Mouse (Mus musculus) MEL (cell line): ENCODE measurements around the gene Serpina5. TPM values are rescaled to one million over a fixed set of nuclear protein-coding genes. Genes with fewer than 3 reads are reported as not detected.

Source experiments
- DNase-seq: peaks from one replicate; pipeline ENCODE4 v3.0.0; 2011; ENCODE audit warnings: low read depth, low spot score
- H3K27ac ChIP-seq: 2 replicates; pipeline ENCODE4 v1.5.1; 2012; ENCODE audit warnings: low read depth, mild to moderate bottlenecking, control low read depth, low read length, moderate library complexity; ENCODE audit not compliant: control insufficient read depth
- H3K27me3 ChIP-seq, 2 experiments: fragments of 150-350 bp in 1 of 2; sonication (generic) in 1 of 2; 2 replicates each; pipeline ENCODE4 v1.6.1; 2012; ENCODE audit warnings: low read length in 2 of 2, mild to moderate bottlenecking in 2 of 2, improper control_type of control experiment in 1 of 2, moderate library complexity in 1 of 2; ENCODE audit not compliant: insufficient read depth in 2 of 2, control insufficient read depth in 1 of 2
- H3K36me3 ChIP-seq, 2 experiments: 2 replicates each; pipeline ENCODE4 v1.6.1; 2012 to 2014; ENCODE audit warnings: low read length in 2 of 2, improper control_type of control experiment in 1 of 2, inconsistent platforms in 1 of 2, mild to moderate bottlenecking in 1 of 2; ENCODE audit not compliant: insufficient read depth in 2 of 2, control insufficient read depth in 1 of 2
- H3K4me1 ChIP-seq, 2 experiments: fragments of 150-350 bp in 1 of 2; sonication (generic) in 1 of 2; 2 replicates each; pipeline ENCODE4 v1.6.1; 2012; ENCODE audit warnings: low read length in 2 of 2, improper control_type of control experiment in 1 of 2, mild to moderate bottlenecking in 1 of 2; ENCODE audit not compliant: insufficient read depth in 2 of 2, control insufficient read depth in 1 of 2
- H3K4me3 ChIP-seq, 2 experiments: fragments of 150-350 bp in 1 of 2; sonication (generic) in 1 of 2; 2 replicates each; pipeline ENCODE4 v1.5.1; 2012; ENCODE audit warnings: low read depth in 2 of 2, low read length in 2 of 2, mild to moderate bottlenecking in 2 of 2, moderate library complexity in 2 of 2, control low read depth in 1 of 2, improper control_type of control experiment in 1 of 2; ENCODE audit not compliant: control insufficient read depth in 1 of 2, insufficient read depth in 1 of 2
- H3K79me2 ChIP-seq: 2 replicates; pipeline ENCODE4 v1.6.1; 2012; ENCODE audit warnings: mild to moderate bottlenecking, low read length, moderate library complexity; ENCODE audit not compliant: control insufficient read depth, poor library complexity, insufficient read depth
- H3K9ac ChIP-seq: 2 replicates; pipeline ENCODE4 v1.6.1; 2012; ENCODE audit warnings: low read depth, mild to moderate bottlenecking, control low read depth, low read length, moderate library complexity; ENCODE audit not compliant: control insufficient read depth, poor library complexity, severe bottlenecking
- H3K9me3 ChIP-seq: fragments of 150-350 bp; sonication (generic); replicated peaks from 2 replicates; pipeline ENCODE4 v1.6.1; 2012; ENCODE audit warnings: mild to moderate bottlenecking, low read length, improper control_type of control experiment, moderate library complexity; ENCODE audit not compliant: insufficient read depth
- CHD2 ChIP-seq: IDR thresholded peaks from 2 replicates; pipeline ENCODE4 v1.6.1; 2011; ENCODE audit warnings: low read length, improper control_type of control experiment
- CTCF ChIP-seq, 3 experiments: IDR thresholded peaks in 2 of 3; conservative IDR thresholded peaks in 1 of 3; 2 replicates each; pipeline ENCODE4 v1.5.1; 2011 to 2012; ENCODE audit warnings: low read length in 3 of 3, low read depth in 2 of 3, mild to moderate bottlenecking in 2 of 3, improper control_type of control experiment in 1 of 3, inconsistent platforms in 1 of 3, mixed read lengths in 1 of 3, moderate library complexity in 1 of 3; ENCODE audit not compliant: control insufficient read depth in 1 of 3, insufficient read depth in 1 of 3, poor library complexity in 1 of 3, severe bottlenecking in 1 of 3
- EP300 ChIP-seq, 2 experiments: IDR thresholded peaks; 2 replicates each; pipeline ENCODE4 v1.6.1; 2011; ENCODE audit warnings: improper control_type of control experiment in 2 of 2, low read length in 2 of 2, low read depth in 1 of 2, mild to moderate bottlenecking in 1 of 2
- ETS1 ChIP-seq: IDR thresholded peaks from 2 replicates; pipeline ENCODE4 v1.6.1; 2012; ENCODE audit warnings: low read depth, mild to moderate bottlenecking, inconsistent platforms, low read length, improper control_type of control experiment, moderate library complexity
- GABPA ChIP-seq: IDR thresholded peaks from 2 replicates; pipeline ENCODE4 v1.6.1; 2012; ENCODE audit warnings: low read depth, mild to moderate bottlenecking, inconsistent platforms, low read length, improper control_type of control experiment, moderate library complexity
- GATA1 ChIP-seq: IDR thresholded peaks from 2 replicates; pipeline ENCODE4 v1.6.1; 2011; ENCODE audit warnings: low read depth, low read length, improper control_type of control experiment
- HCFC1 ChIP-seq: IDR thresholded peaks from 2 replicates; pipeline ENCODE4 v1.6.1; 2012; ENCODE audit warnings: low read depth, mild to moderate bottlenecking, inconsistent platforms, low read length, improper control_type of control experiment, moderate library complexity
- JUND ChIP-seq: IDR thresholded peaks from 2 replicates; pipeline ENCODE4 v1.6.1; 2011; ENCODE audit warnings: low read depth, mild to moderate bottlenecking, improper control_type of control experiment, low read length
- MAZ ChIP-seq: IDR thresholded peaks from 2 replicates; pipeline ENCODE4 v1.6.1; 2012; ENCODE audit warnings: low read depth, mild to moderate bottlenecking, inconsistent platforms, low read length, improper control_type of control experiment
- MXI1 ChIP-seq: IDR thresholded peaks from 2 replicates; pipeline ENCODE4 v1.6.1; 2011; ENCODE audit warnings: mild to moderate bottlenecking, low read depth, low read length, improper control_type of control experiment
- MYC ChIP-seq: IDR thresholded peaks from 2 replicates; pipeline ENCODE4 v1.6.1; 2011; ENCODE audit warnings: low read depth, mild to moderate bottlenecking, low read length, improper control_type of control experiment, moderate library complexity
- POLR2A ChIP-seq, 2 experiments: IDR thresholded peaks; 2 replicates each; pipeline ENCODE4 v1.6.1; 2011 to 2012; ENCODE audit warnings: low read length in 2 of 2, mild to moderate bottlenecking in 2 of 2, control low read depth in 1 of 2, improper control_type of control experiment in 1 of 2, low read depth in 1 of 2, moderate library complexity in 1 of 2; ENCODE audit not compliant: control insufficient read depth in 1 of 2, insufficient read depth in 1 of 2, poor library complexity in 1 of 2
- RAD21 ChIP-seq: IDR thresholded peaks from 2 replicates; pipeline ENCODE4 v1.6.1; 2011; ENCODE audit warnings: mild to moderate bottlenecking, low read depth, low read length, improper control_type of control experiment
- SIN3A ChIP-seq: IDR thresholded peaks from 2 replicates; pipeline ENCODE4 v1.6.1; 2012; ENCODE audit warnings: low read length, improper control_type of control experiment, inconsistent platforms
- SMC3 ChIP-seq: IDR thresholded peaks from 2 replicates; pipeline ENCODE4 v1.6.1; 2011; ENCODE audit warnings: low read depth, low read length, improper control_type of control experiment
- TAL1 ChIP-seq: IDR thresholded peaks from 2 replicates; pipeline ENCODE4 v1.6.1; 2012; ENCODE audit warnings: mild to moderate bottlenecking, inconsistent platforms, low read length, moderate library complexity, mixed read lengths
- TBP ChIP-seq: IDR thresholded peaks from 2 replicates; pipeline ENCODE4 v1.8.0; 2011; ENCODE audit warnings: low read depth, low read length, improper control_type of control experiment
- UBTF ChIP-seq: IDR thresholded peaks from 2 replicates; pipeline ENCODE4 v1.6.1; 2012; ENCODE audit warnings: low read depth, mild to moderate bottlenecking, inconsistent platforms, low read length, improper control_type of control experiment, moderate library complexity, borderline replicate concordance; ENCODE audit not compliant: insufficient read depth
- USF1 ChIP-seq: IDR thresholded peaks from 2 replicates; pipeline ENCODE4 v1.6.1; 2014; ENCODE audit warnings: low read depth, mild to moderate bottlenecking, inconsistent platforms, low read length, improper control_type of control experiment, moderate library complexity
- USF2 ChIP-seq, 2 experiments: IDR thresholded peaks; 2 replicates each; pipeline ENCODE4 v1.6.1; 2011 to 2012; ENCODE audit warnings: improper control_type of control experiment in 2 of 2, low read length in 2 of 2, borderline replicate concordance in 1 of 2, inconsistent platforms in 1 of 2, low read depth in 1 of 2, mild to moderate bottlenecking in 1 of 2; ENCODE audit not compliant: insufficient read depth in 1 of 2
- ZC3H11A ChIP-seq: IDR thresholded peaks from 2 replicates; pipeline ENCODE4 v1.6.1; 2012; ENCODE audit warnings: low read depth, mild to moderate bottlenecking, inconsistent platforms, low read length, improper control_type of control experiment
- ZKSCAN1 ChIP-seq: IDR thresholded peaks from 2 replicates; pipeline ENCODE4 v1.6.1; 2012; ENCODE audit warnings: low read depth, mild to moderate bottlenecking, inconsistent platforms, low read length, improper control_type of control experiment, moderate library complexity
- ZMIZ1 ChIP-seq: IDR thresholded peaks from 2 replicates; pipeline ENCODE4 v1.6.1; 2012; ENCODE audit warnings: low read depth, mild to moderate bottlenecking, inconsistent platforms, low read length, improper control_type of control experiment, moderate library complexity
- polyA plus RNA-seq, 2 experiments: library from polyadenylated mRNA; stranded (reverse) in 1 of 2; unstranded in 1 of 2; fragments of >175 nt in 1 of 2; fragments of >200 nt in 1 of 2; gene quantifications; 2 replicates each; pipeline versions ENCODE4 v1.2.1 to v1.2.4; 2012; ENCODE audit warnings: low replicate concordance in 2 of 2, low read depth in 1 of 2; ENCODE audit not compliant: insufficient read length in 2 of 2, insufficient read depth in 1 of 2, missing spikeins in 1 of 2
- total RNA-seq: library from RNA; depleted of rRNA; stranded (reverse); fragments of 300-350 nt; gene quantifications from 2 replicates; pipeline ENCODE4 v1.2.3, GENCODE M21; 2012

Serpina5 gene
- total and polyA plus RNA-seq, 3 experiments, result not detected

DNA sequence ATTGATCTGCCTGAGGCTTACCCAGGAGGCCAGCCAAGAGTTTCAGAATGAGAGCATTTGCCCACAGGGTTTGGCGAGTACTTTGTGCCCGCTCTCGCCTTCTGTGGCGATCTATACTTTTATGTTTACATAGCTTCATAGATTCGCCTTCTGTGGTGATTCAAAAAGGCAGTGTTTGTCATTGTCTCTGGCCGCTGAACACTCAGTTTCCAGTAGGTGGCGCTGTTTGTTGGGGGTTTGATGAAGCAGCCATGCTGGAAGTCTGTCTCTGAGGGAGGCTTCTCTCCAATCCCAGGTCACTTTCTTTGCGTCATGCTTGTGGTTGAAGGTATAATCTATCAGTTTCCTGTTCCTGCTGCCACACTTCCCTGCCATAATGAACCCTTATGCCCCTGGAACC is 34.7 kb upstream of the Serpina5 start:
- Histone ChIP-seq H3K27ac (no peak overlapping the region), H3K36me3 (no peaks in the 10 kb centered on the region), H3K27me3 (no peaks in the 10 kb centered on the region), H3K4me1 (no peaks in the 10 kb centered on the region), H3K9me3 (no peaks in the 10 kb centered on the region), H3K9ac (no peak overlapping the region), H3K4me3 (no peak overlapping the region), H3K79me2 (no peaks in the 10 kb centered on the region)
- TF ChIP-seq GATA1 (no peak), ZC3H11A (0 out of 2 replicates have a peak, but pooled peaks have one; percentile 8), MYC (no peak), SMC3 (peak; percentile 36), TBP (no peak), CTCF (IDR thresholded peaks at IDR 0.05 in 2 of 3, conservative IDR thresholded peaks at IDR 0.05 in 1 of 3; ENCODE audit: control insufficient read depth in 1 of 3, insufficient read depth in 1 of 3, low read depth in 2 of 3, low read length in 3 of 3, poor library complexity in 1 of 3, severe bottlenecking in 1 of 3) (peak; percentile 32 to 56 (median 48); a peak in 5 of 6 replicates), JUND (no peak), CHD2 (no peak), RAD21 (peak; percentile 44), POLR2A (IDR thresholded peaks at IDR 0.05; ENCODE audit: control insufficient read depth in 1 of 2, insufficient read depth in 1 of 2, low read depth in 1 of 2, low read length in 2 of 2, poor library complexity in 1 of 2) (no peak), USF2 (IDR thresholded peaks at IDR 0.05; ENCODE audit: borderline replicate concordance in 1 of 2, insufficient read depth in 1 of 2, low read depth in 1 of 2, low read length in 2 of 2) (no peak), MAZ (no peak)
- peak; percentile 41 for DNase-seq

DNA sequence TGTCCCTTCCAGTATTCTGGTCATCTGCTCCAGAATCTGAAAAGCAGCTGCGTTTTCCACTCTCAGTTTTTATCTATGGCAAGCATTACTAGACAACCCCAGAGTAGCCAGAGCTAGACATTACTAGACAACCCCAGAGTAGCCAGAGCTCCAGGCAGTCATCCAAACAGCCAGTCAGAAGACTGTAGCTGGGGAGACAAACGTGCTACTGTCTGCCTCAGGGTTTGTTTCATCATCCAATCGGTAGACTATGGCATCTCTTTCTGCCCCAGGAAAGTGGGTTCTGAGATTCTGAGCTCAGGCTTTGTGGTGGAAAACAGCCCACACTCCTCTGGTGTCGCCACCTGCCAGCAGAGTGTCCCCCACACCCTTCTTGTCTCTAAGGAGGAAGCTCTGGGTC is 33.4 kb upstream of the Serpina5 start:
- Histone ChIP-seq H3K36me3 (no peaks in the 10 kb centered on the region), H3K79me2 (no peaks in the 10 kb centered on the region), H3K9me3 (no peaks in the 10 kb centered on the region), H3K27me3 (no peaks in the 10 kb centered on the region), H3K9ac (no peak overlapping the region), H3K4me3 (no peak overlapping the region), H3K27ac (no peak overlapping the region), H3K4me1 (no peaks in the 10 kb centered on the region)
- peak; percentile 7 for DNase-seq
- TF ChIP-seq SIN3A (no peak), ZC3H11A (no peak), HCFC1 (no peak), ETS1 (no peak), GABPA (no peak), EP300 (IDR thresholded peaks at IDR 0.05; ENCODE audit: low read depth in 1 of 2, low read length in 2 of 2) (no peak), TAL1 (no peak), MXI1 (no peak), ZMIZ1 (no peak), ZKSCAN1 (no peak), USF1 (no peak), UBTF (no peak), TBP (no peak), USF2 (IDR thresholded peaks at IDR 0.05; ENCODE audit: borderline replicate concordance in 1 of 2, insufficient read depth in 1 of 2, low read depth in 1 of 2, low read length in 2 of 2) (no peak)
